Comparison of ENCODE assay signal across 14 mouse cellular contexts in the genomic region with DNA sequence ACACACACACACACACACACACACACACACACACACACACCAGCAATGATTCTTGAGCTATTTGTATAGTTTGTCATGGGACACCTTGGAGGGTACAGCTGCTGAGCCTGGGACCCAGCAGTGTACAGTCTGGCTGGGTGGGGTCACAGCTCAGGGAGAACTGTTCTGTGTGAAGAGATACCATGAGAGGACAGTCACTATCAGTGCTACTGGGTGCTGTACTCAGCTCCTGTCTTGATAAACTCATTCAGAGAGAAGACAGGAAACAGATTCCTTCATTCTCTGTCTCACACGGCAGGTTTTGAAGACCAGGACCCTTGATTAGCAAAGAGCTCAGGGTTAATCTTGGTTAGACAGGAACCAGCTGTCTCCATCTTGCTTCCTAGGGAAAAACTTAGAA.
A peak's percentile ranks its signal among the peaks of the same experiment; 100 is the strongest.
DNase-seq lines count a peak whose midpoint lies in the region; ATAC-seq and TF ChIP-seq lines count a peak whose summit lies in the region.
"Had no signal": no experiment of that assay in that cellular context is flagged by ENCODE, and none has a peak within 500 bp of the region (broad histone marks: within the 10 kb centered on the region; RNA-seq: fewer than 3 reads in every experiment).

No protein-coding gene starts in this region.

- no peaks in the 10 kb centered on the region for H3K9me3 ChIP-seq in forebrain, embryonic 12.5 days
- no peaks in the 10 kb centered on the region for H3K9me3 ChIP-seq in forebrain, embryonic 16.5 days (ENCODE audit: control insufficient read depth, low read length)
- H3K9me3 ChIP-seq in hindbrain, embryonic 12.5 days (replicated peaks): no peaks in the 10 kb centered on the region
- no peaks in the 10 kb centered on the region for H3K9me3 ChIP-seq in hindbrain, postnatal 0 days (ENCODE audit: low read length)
- no peaks in the 10 kb centered on the region for H3K9me3 ChIP-seq in liver, embryonic 12.5 days (replicated peaks)
- H3K9me3 ChIP-seq: embryonic facial prominence, embryonic 10.5 days had no signal

- no peak for DNase-seq in hindbrain, postnatal 0 days (ENCODE audit: low spot score)
- peak; percentile 34 for DNase-seq in c-Kit-positive CD71-positive TER-119-positive erythroid progenitor cells, embryonic 14.5 days (ENCODE audit: low spot score)
- DNase-seq in lung, adult 2 months: no peak
- DNase-seq in right cerebral cortex, postnatal 25 days: no peak
- DNase-seq: adrenal gland, postnatal 36 days; cerebellum, adult 2 months; kidney, adult 18-20 months; lung, postnatal 10 days had no signal

- no peak overlapping the region for H3K9ac ChIP-seq in forebrain, embryonic 12.5 days
- H3K9ac ChIP-seq in forebrain, embryonic 16.5 days (replicated peaks; ENCODE audit: low read depth, low read length): no peak overlapping the region
- H3K9ac ChIP-seq in hindbrain, embryonic 12.5 days: no peak overlapping the region
- H3K9ac ChIP-seq in hindbrain, postnatal 0 days (replicated peaks; ENCODE audit: low read length): no peak overlapping the region
- H3K9ac ChIP-seq in liver, embryonic 12.5 days: no peak overlapping the region

- H3K36me3 ChIP-seq in forebrain, embryonic 12.5 days (replicated peaks): 0 out of 2 replicates have a peak, but pooled peaks cover 6% of the 10 kb centered on the region
- H3K36me3 ChIP-seq in forebrain, embryonic 16.5 days (ENCODE audit: control insufficient read depth, insufficient read depth): no peaks in the 10 kb centered on the region
- H3K36me3 ChIP-seq in hindbrain, embryonic 12.5 days: no peaks in the 10 kb centered on the region
- H3K36me3 ChIP-seq in hindbrain, postnatal 0 days (ENCODE audit: insufficient read depth, low read length): no peaks in the 10 kb centered on the region
- no peaks in the 10 kb centered on the region for H3K36me3 ChIP-seq in liver, embryonic 12.5 days
- H3K36me3 ChIP-seq: embryonic facial prominence, embryonic 10.5 days had no signal

- H3K27ac ChIP-seq in forebrain, embryonic 12.5 days: peak overlapping the region; percentile 67
- H3K27ac ChIP-seq in forebrain, embryonic 16.5 days (ENCODE audit: low read length): no peak overlapping the region
- H3K27ac ChIP-seq in hindbrain, embryonic 12.5 days: peak overlapping the region; percentile 55
- no peak overlapping the region for H3K27ac ChIP-seq in hindbrain, postnatal 0 days
- H3K27ac ChIP-seq in liver, embryonic 12.5 days: no peak overlapping the region
- H3K27ac ChIP-seq: embryonic facial prominence, embryonic 10.5 days had no signal

- peaks cover 53% of the 10 kb centered on the region for H3K4me1 ChIP-seq in forebrain, embryonic 12.5 days
- peaks cover 24% of the 10 kb centered on the region for H3K4me1 ChIP-seq in forebrain, embryonic 16.5 days (replicated peaks; ENCODE audit: control insufficient read depth, insufficient read depth, low read length)
- H3K4me1 ChIP-seq in hindbrain, embryonic 12.5 days: peaks cover 49% of the 10 kb centered on the region
- peaks cover 13% of the 10 kb centered on the region; the same call in 1 of the 2 replicates for H3K4me1 ChIP-seq in hindbrain, postnatal 0 days (ENCODE audit: insufficient read depth, low read length)
- peaks cover 13% of the 10 kb centered on the region for H3K4me1 ChIP-seq in liver, embryonic 12.5 days
- H3K4me1 ChIP-seq in lung, adult 2 months (ENCODE audit: control insufficient read depth, insufficient read depth, low read length): peaks cover 10% of the 10 kb centered on the region

- no peaks in the 10 kb centered on the region for H3K27me3 ChIP-seq in forebrain, embryonic 12.5 days
- H3K27me3 ChIP-seq in forebrain, embryonic 16.5 days (replicated peaks; ENCODE audit: control insufficient read depth, insufficient read depth, low read length): no peaks in the 10 kb centered on the region
- no peaks in the 10 kb centered on the region for H3K27me3 ChIP-seq in hindbrain, embryonic 12.5 days
- H3K27me3 ChIP-seq in hindbrain, postnatal 0 days (ENCODE audit: insufficient read depth, low read length): no peaks in the 10 kb centered on the region
- no peaks in the 10 kb centered on the region; the same call in 1 of the 2 replicates for H3K27me3 ChIP-seq in liver, embryonic 12.5 days (replicated peaks)

- 71% methylated on average over 1 of the region's 1 CpGs for WGBS in forebrain, embryonic 12.5 days
- 71% methylated on average over 1 of the region's 1 CpGs for WGBS in forebrain, embryonic 16.5 days
- WGBS in hindbrain, embryonic 12.5 days: 66% methylated on average over 1 of the region's 1 CpGs
- 47% methylated on average over 1 of the region's 1 CpGs for WGBS in hindbrain, postnatal 0 days
- WGBS in liver, embryonic 12.5 days (ENCODE audit: insufficient replicate concordance): 4% methylated on average over 1 of the region's 1 CpGs
- WGBS in lung, adult 2 months: 25% methylated on average over 1 of the region's 1 CpGs

- TF ChIP-seq POLR2A in lung, adult 2 months (IDR thresholded peaks at IDR 0.05; ENCODE audit: borderline replicate concordance, extremely low read depth, low read depth, low read length): no peak

- H3K4me3 ChIP-seq in forebrain, embryonic 12.5 days (replicated peaks): no peak overlapping the region
- H3K4me3 ChIP-seq in forebrain, embryonic 16.5 days (replicated peaks; ENCODE audit: low read length): no peak overlapping the region
- H3K4me3 ChIP-seq in hindbrain, embryonic 12.5 days: no peak overlapping the region
- no peak overlapping the region for H3K4me3 ChIP-seq in hindbrain, postnatal 0 days (ENCODE audit: low read length)
- H3K4me3 ChIP-seq in liver, embryonic 12.5 days: no peak overlapping the region
- no peak overlapping the region for H3K4me3 ChIP-seq in lung, adult 2 months (replicated peaks; ENCODE audit: extremely low read depth, low read depth, low read length)
- H3K4me3 ChIP-seq: embryonic facial prominence, embryonic 10.5 days; myocyte had no signal

- no peak overlapping the region for H3K4me2 ChIP-seq in forebrain, embryonic 12.5 days
- no peak overlapping the region for H3K4me2 ChIP-seq in forebrain, embryonic 16.5 days (ENCODE audit: low read length)
- H3K4me2 ChIP-seq in hindbrain, embryonic 12.5 days (replicated peaks): no peak overlapping the region
- H3K4me2 ChIP-seq in hindbrain, postnatal 0 days (ENCODE audit: low read depth, low read length): no peak overlapping the region
- no peak overlapping the region for H3K4me2 ChIP-seq in liver, embryonic 12.5 days

- TF ChIP-seq CTCF in hindbrain, postnatal 0 days (IDR thresholded peaks at IDR 0.05; ENCODE audit: low read depth): no peak
- no peak for TF ChIP-seq CTCF in lung, adult 2 months (IDR thresholded peaks at IDR 0.05; ENCODE audit: insufficient read depth, low read length)

- no peak for ATAC-seq in forebrain, embryonic 12.5 days (ENCODE audit: low FRiP score)
- no peak for ATAC-seq in forebrain, embryonic 16.5 days
- ATAC-seq in hindbrain, embryonic 12.5 days (ENCODE audit: low FRiP score): no peak
- no peak for ATAC-seq in hindbrain, postnatal 0 days
- ATAC-seq in liver, embryonic 12.5 days: peak; percentile 95

Comparison
In these comparisons a context has a peak if more than half of its experiments do, and no peak if none do; other contexts are left out.
1. H3K27ac ChIP-seq: peak in forebrain, embryonic 12.5 days (single experiment) and hindbrain, embryonic 12.5 days (single experiment); none in forebrain, embryonic 16.5 days (single experiment), hindbrain, postnatal 0 days (single experiment) and liver, embryonic 12.5 days (single experiment).